23 mouse cellular contexts compared by ENCODE assay signal in the genomic region with DNA sequence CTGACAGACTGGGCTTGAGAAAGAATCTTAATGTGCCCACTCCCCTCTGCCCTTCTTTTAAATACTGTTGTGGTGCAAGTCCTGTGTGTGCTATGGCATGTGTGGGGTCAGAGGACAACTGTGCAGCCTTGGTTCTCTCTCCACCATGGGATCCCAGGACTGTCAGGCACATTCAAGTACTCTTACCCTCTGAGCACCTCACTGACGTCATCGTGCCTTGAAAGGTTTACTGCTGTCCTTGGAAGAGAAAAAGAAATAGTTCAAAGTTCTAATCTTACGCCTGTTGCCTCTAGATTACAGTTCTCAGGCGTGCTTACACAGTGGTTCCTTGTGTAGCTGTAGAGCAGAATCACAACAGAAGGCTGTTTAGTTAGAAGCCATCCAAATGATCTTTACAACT. TPM values are rescaled to one million over a fixed set of nuclear protein-coding genes. Genes with fewer than 3 reads are reported as not detected.
A peak's percentile ranks its signal among the peaks of the same experiment; 100 is the strongest.
DNase-seq lines count a peak whose midpoint lies in the region; ATAC-seq and TF ChIP-seq lines count a peak whose summit lies in the region.
"Had no signal": no experiment of that assay in that cellular context is flagged by ENCODE, and none has a peak within 500 bp of the region (broad histone marks: within the 10 kb centered on the region; RNA-seq: fewer than 3 reads in every experiment).

No protein-coding gene starts in this region.

- H3K36me3 ChIP-seq in stomach, postnatal 0 days (ENCODE audit: control insufficient read depth, insufficient read depth, low read length): peaks cover 52% of the 10 kb centered on the region

- H3K4me1 ChIP-seq in stomach, postnatal 0 days (replicated peaks; ENCODE audit: control insufficient read depth, insufficient read depth): no peaks in the 10 kb centered on the region
- H3K4me1 ChIP-seq: embryonic facial prominence, embryonic 15.5 days; forebrain, embryonic 10.5 days; hindbrain, embryonic 15.5 days had no signal

- no peaks in the 10 kb centered on the region for H3K9me3 ChIP-seq in stomach, postnatal 0 days (ENCODE audit: control insufficient read depth, low read length)
- H3K9me3 ChIP-seq: embryonic facial prominence, embryonic 15.5 days; forebrain, embryonic 10.5 days; heart, embryonic 12.5 days; hindbrain, embryonic 15.5 days had no signal

- intact Hi-C loops in heart, postnatal 36 days (cut with DNase I): no loop called here

- no peak for TF ChIP-seq EP300 in stomach, postnatal 0 days (optimal IDR thresholded peaks at IDR 0.05)

- H3K27ac ChIP-seq in stomach, postnatal 0 days (replicated peaks): no peak overlapping the region
- H3K27ac ChIP-seq: embryonic facial prominence, embryonic 15.5 days; forebrain, embryonic 10.5 days; hindbrain, embryonic 15.5 days had no signal

- ATAC-seq in stomach, postnatal 0 days (ENCODE audit: low FRiP score, low TSS enrichment): peak; percentile 55
- no peak for ATAC-seq in monocyte, adult 5-6 weeks (replicated peaks; ENCODE audit: insufficient number of reproducible peaks, low FRiP score, low TSS enrichment, poor library complexity, severe bottlenecking)
- ATAC-seq: forebrain, embryonic 14.5 days had no signal

- no peaks in the 10 kb centered on the region for H3K27me3 ChIP-seq in stomach, postnatal 0 days (ENCODE audit: control insufficient read depth, insufficient read depth, low read length)
- H3K27me3 ChIP-seq: embryonic facial prominence, embryonic 15.5 days; heart, embryonic 12.5 days; hindbrain, embryonic 15.5 days had no signal

- no peak overlapping the region for H3K4me2 ChIP-seq in stomach, postnatal 0 days (replicated peaks; ENCODE audit: low read depth)
- H3K4me2 ChIP-seq: embryonic facial prominence, embryonic 15.5 days; heart, embryonic 12.5 days; hindbrain, embryonic 15.5 days had no signal

- 72% methylated on average over 4 of the region's 4 CpGs for WGBS in stomach, postnatal 0 days

- H3K9ac ChIP-seq in stomach, postnatal 0 days (ENCODE audit: low read length): no peak overlapping the region
- H3K9ac ChIP-seq: embryonic facial prominence, embryonic 15.5 days; heart, embryonic 12.5 days; hindbrain, embryonic 15.5 days had no signal

- DNase-seq in adrenal gland, postnatal 14 days: peak; percentile 37
- no peak for DNase-seq in adrenal gland, postnatal 4 days (ENCODE audit: low spot score in 2 of 2)
- DNase-seq in testis, postnatal 14 days (ENCODE audit: low spot score): peak; percentile 27
- no peak for DNase-seq in testis, postnatal 10 days (ENCODE audit: low spot score)
- DNase-seq in stomach, postnatal 0 days (ENCODE audit: low spot score): no peak
- DNase-seq in heart, postnatal 36 days: no peak
- DNase-seq: adrenal gland, postnatal 36 days; cerebellum, adult 11 months; cerebellum, adult 8-10 months; cerebellum, postnatal 14 days; embryo, embryonic 11 days; gastrocnemius, postnatal 14 days had no signal

- no peak overlapping the region for H3K4me3 ChIP-seq in stomach, postnatal 0 days (ENCODE audit: low read depth, low read length)
- H3K4me3 ChIP-seq: embryonic facial prominence, embryonic 15.5 days; erythroblast, embryonic 14.5 days; forebrain, embryonic 10.5 days; heart, embryonic 12.5 days; hindbrain, embryonic 15.5 days had no signal

- no peak for TF ChIP-seq CTCF in stomach, postnatal 0 days (IDR thresholded peaks at IDR 0.05; ENCODE audit: low read depth)

RNA-seq across cellular contexts. Expression of gene Cdc25a, which starts 10.9 kb away (rescaled TPM):
- 14.6 and 16.7 TPM in 2 replicates for total RNA-seq in adrenal gland, postnatal 14 days (2021)
- 10 to 100 TPM; 25.5 to 28.3 TPM for total RNA-seq in adrenal gland, postnatal 4 days (2021)
- polyA plus RNA-seq in stomach, postnatal 0 days (2015; fragmentation: Nextera tagmentation; extraction: Ambion mirVana): 17.8 and 18.4 TPM in 2 replicates
- 1 to 10 TPM; 4.4 to 6.3 TPM for total RNA-seq in heart, postnatal 36 days (2021)
- 4.2 to 9.1 TPM (median 8.0 TPM) in 3 replicates for total RNA-seq in monocyte, adult 5-6 weeks (2017)

RNA-seq across cellular contexts. Expression of gene Camp, which starts 36.8 kb away (rescaled TPM):
- total RNA-seq in adrenal gland, postnatal 14 days (2021): 2.4 and 5.2 TPM in 2 replicates
- total RNA-seq in adrenal gland, postnatal 4 days (2021): 10 to 100 TPM; 11.6 to 32.1 TPM
- polyA plus RNA-seq in stomach, postnatal 0 days (2015; fragmentation: Nextera tagmentation; extraction: Ambion mirVana): 1.5 and 2.2 TPM in 2 replicates
- not detected for total RNA-seq in heart, postnatal 36 days (2021)
- total RNA-seq in monocyte, adult 5-6 weeks (2017): not detected in 3 replicates
- total RNA-seq: gastrocnemius, adult 18-20 months; gastrocnemius, postnatal 14 days; heart, postnatal 25 days; MEL had no signal
- polyA plus RNA-seq: C2C12; forebrain, embryonic 10.5 days; forebrain, embryonic 14.5 days had no signal

RNA-seq across cellular contexts. Expression of gene Map4, which starts 45.0 kb away (rescaled TPM):
- 85.4 and 94.2 TPM in 2 replicates for total RNA-seq in adrenal gland, postnatal 14 days (2021)
- total RNA-seq in adrenal gland, postnatal 4 days (2021): 100 to 1,000 TPM; 118 to 124 TPM
- polyA plus RNA-seq in stomach, postnatal 0 days (2015; fragmentation: Nextera tagmentation; extraction: Ambion mirVana): 25.4 and 28.1 TPM in 2 replicates
- 100 to 1,000 TPM; 316 to 318 TPM for total RNA-seq in heart, postnatal 36 days (2021)
- 43.2 to 82.6 TPM (median 44.6 TPM) in 3 replicates for total RNA-seq in monocyte, adult 5-6 weeks (2017)

RNA-seq across cellular contexts. Expression of gene Nme6, which starts 53.7 kb away (rescaled TPM):
- 18.1 and 19.8 TPM in 2 replicates for total RNA-seq in adrenal gland, postnatal 14 days (2021)
- total RNA-seq in adrenal gland, postnatal 4 days (2021): 10 to 100 TPM; 22.3 to 29.5 TPM
- 33.0 and 35.4 TPM in 2 replicates for polyA plus RNA-seq in stomach, postnatal 0 days (2015; fragmentation: Nextera tagmentation; extraction: Ambion mirVana)
- total RNA-seq in heart, postnatal 36 days (2021): 10 to 100 TPM; 17.9 to 18.5 TPM
- total RNA-seq in monocyte, adult 5-6 weeks (2017): 1.7 to 2.1 TPM in 2 of 3 replicates, not detected in the other

Comparison
In these comparisons a context has a peak if more than half of its experiments do, and no peak if none do; other contexts are left out.
1. DNase-seq: peak in adrenal gland, postnatal 14 days (single experiment) and testis, postnatal 14 days (single experiment); none in adrenal gland, postnatal 4 days (0 of 2), testis, postnatal 10 days (single experiment), stomach, postnatal 0 days (single experiment) and heart, postnatal 36 days (0 of 2).